Mouse (Mus musculus) MEL (cell line): ENCODE measurements at regions not wholly inside any gene's neighbourhood (a gene's known extent, or its start where the extent isn't known, plus 50 kb on each side); places are given as distances from the start of the nearest gene placed in this dataset.

ENCODE experiments used
- DNase-seq: peaks from one replicate; pipeline ENCODE4 v3.0.0; 2011; ENCODE audit warnings: low read depth, low spot score
- H3K27ac ChIP-seq: 2 replicates; pipeline ENCODE4 v1.5.1; 2012; ENCODE audit warnings: low read depth, mild to moderate bottlenecking, control low read depth, low read length, moderate library complexity; ENCODE audit not compliant: control insufficient read depth
- H3K27me3 ChIP-seq, 2 experiments: fragments of 150-350 bp in 1 of 2; sonication (generic) in 1 of 2; 2 replicates each; pipeline ENCODE4 v1.6.1; 2012; ENCODE audit warnings: low read length in 2 of 2, mild to moderate bottlenecking in 2 of 2, improper control_type of control experiment in 1 of 2, moderate library complexity in 1 of 2; ENCODE audit not compliant: insufficient read depth in 2 of 2, control insufficient read depth in 1 of 2
- H3K36me3 ChIP-seq, 2 experiments: 2 replicates each; pipeline ENCODE4 v1.6.1; 2012 to 2014; ENCODE audit warnings: low read length in 2 of 2, improper control_type of control experiment in 1 of 2, inconsistent platforms in 1 of 2, mild to moderate bottlenecking in 1 of 2; ENCODE audit not compliant: insufficient read depth in 2 of 2, control insufficient read depth in 1 of 2
- H3K4me1 ChIP-seq, 2 experiments: fragments of 150-350 bp in 1 of 2; sonication (generic) in 1 of 2; 2 replicates each; pipeline ENCODE4 v1.6.1; 2012; ENCODE audit warnings: low read length in 2 of 2, improper control_type of control experiment in 1 of 2, mild to moderate bottlenecking in 1 of 2; ENCODE audit not compliant: insufficient read depth in 2 of 2, control insufficient read depth in 1 of 2
- H3K4me3 ChIP-seq, 2 experiments: fragments of 150-350 bp in 1 of 2; sonication (generic) in 1 of 2; 2 replicates each; pipeline ENCODE4 v1.5.1; 2012; ENCODE audit warnings: low read depth in 2 of 2, low read length in 2 of 2, mild to moderate bottlenecking in 2 of 2, moderate library complexity in 2 of 2, control low read depth in 1 of 2, improper control_type of control experiment in 1 of 2; ENCODE audit not compliant: control insufficient read depth in 1 of 2, insufficient read depth in 1 of 2
- H3K79me2 ChIP-seq: 2 replicates; pipeline ENCODE4 v1.6.1; 2012; ENCODE audit warnings: mild to moderate bottlenecking, low read length, moderate library complexity; ENCODE audit not compliant: control insufficient read depth, poor library complexity, insufficient read depth
- H3K9ac ChIP-seq: 2 replicates; pipeline ENCODE4 v1.6.1; 2012; ENCODE audit warnings: low read depth, mild to moderate bottlenecking, control low read depth, low read length, moderate library complexity; ENCODE audit not compliant: control insufficient read depth, poor library complexity, severe bottlenecking
- H3K9me3 ChIP-seq: fragments of 150-350 bp; sonication (generic); replicated peaks from 2 replicates; pipeline ENCODE4 v1.6.1; 2012; ENCODE audit warnings: mild to moderate bottlenecking, low read length, improper control_type of control experiment, moderate library complexity; ENCODE audit not compliant: insufficient read depth
- BHLHE40 ChIP-seq: IDR thresholded peaks from 2 replicates; pipeline ENCODE4 v1.6.1; 2012; ENCODE audit warnings: low read depth, mild to moderate bottlenecking, inconsistent platforms, low read length, improper control_type of control experiment, borderline replicate concordance
- CHD1 ChIP-seq: IDR thresholded peaks from 2 replicates; pipeline ENCODE4 v1.6.1; 2012; ENCODE audit warnings: low read depth, mild to moderate bottlenecking, inconsistent platforms, low read length, improper control_type of control experiment
- CTCF ChIP-seq, 3 experiments: IDR thresholded peaks in 2 of 3; conservative IDR thresholded peaks in 1 of 3; 2 replicates each; pipeline ENCODE4 v1.5.1; 2011 to 2012; ENCODE audit warnings: low read length in 3 of 3, low read depth in 2 of 3, mild to moderate bottlenecking in 2 of 3, improper control_type of control experiment in 1 of 3, inconsistent platforms in 1 of 3, mixed read lengths in 1 of 3, moderate library complexity in 1 of 3; ENCODE audit not compliant: control insufficient read depth in 1 of 3, insufficient read depth in 1 of 3, poor library complexity in 1 of 3, severe bottlenecking in 1 of 3
- E2F4 ChIP-seq: IDR thresholded peaks from 2 replicates; pipeline ENCODE4 v1.6.1; 2011; ENCODE audit warnings: low read depth, low read length, improper control_type of control experiment, borderline replicate concordance
- ETS1 ChIP-seq: IDR thresholded peaks from 2 replicates; pipeline ENCODE4 v1.6.1; 2012; ENCODE audit warnings: low read depth, mild to moderate bottlenecking, inconsistent platforms, low read length, improper control_type of control experiment, moderate library complexity
- GABPA ChIP-seq: IDR thresholded peaks from 2 replicates; pipeline ENCODE4 v1.6.1; 2012; ENCODE audit warnings: low read depth, mild to moderate bottlenecking, inconsistent platforms, low read length, improper control_type of control experiment, moderate library complexity
- GATA1 ChIP-seq: IDR thresholded peaks from 2 replicates; pipeline ENCODE4 v1.6.1; 2011; ENCODE audit warnings: low read depth, low read length, improper control_type of control experiment
- HCFC1 ChIP-seq: IDR thresholded peaks from 2 replicates; pipeline ENCODE4 v1.6.1; 2012; ENCODE audit warnings: low read depth, mild to moderate bottlenecking, inconsistent platforms, low read length, improper control_type of control experiment, moderate library complexity
- JUND ChIP-seq: IDR thresholded peaks from 2 replicates; pipeline ENCODE4 v1.6.1; 2011; ENCODE audit warnings: low read depth, mild to moderate bottlenecking, improper control_type of control experiment, low read length
- MAX ChIP-seq: IDR thresholded peaks from 2 replicates; pipeline ENCODE4 v1.6.1; 2011; ENCODE audit warnings: low read length, improper control_type of control experiment
- MAZ ChIP-seq: IDR thresholded peaks from 2 replicates; pipeline ENCODE4 v1.6.1; 2012; ENCODE audit warnings: low read depth, mild to moderate bottlenecking, inconsistent platforms, low read length, improper control_type of control experiment
- MXI1 ChIP-seq: IDR thresholded peaks from 2 replicates; pipeline ENCODE4 v1.6.1; 2011; ENCODE audit warnings: mild to moderate bottlenecking, low read depth, low read length, improper control_type of control experiment
- MYB ChIP-seq: IDR thresholded peaks from 2 replicates; pipeline ENCODE4 v1.6.1; 2011; ENCODE audit warnings: mild to moderate bottlenecking, low read depth, low read length, improper control_type of control experiment
- NRF1 ChIP-seq: IDR thresholded peaks from 2 replicates; pipeline ENCODE4 v1.6.1; 2014; ENCODE audit warnings: low read depth, mild to moderate bottlenecking, inconsistent platforms, low read length, improper control_type of control experiment, moderate library complexity; ENCODE audit not compliant: poor library complexity, insufficient read depth, severe bottlenecking
- POLR2A ChIP-seq, 2 experiments: IDR thresholded peaks; 2 replicates each; pipeline ENCODE4 v1.6.1; 2011 to 2012; ENCODE audit warnings: low read length in 2 of 2, mild to moderate bottlenecking in 2 of 2, control low read depth in 1 of 2, improper control_type of control experiment in 1 of 2, low read depth in 1 of 2, moderate library complexity in 1 of 2; ENCODE audit not compliant: control insufficient read depth in 1 of 2, insufficient read depth in 1 of 2, poor library complexity in 1 of 2
- POLR2AphosphoS5 ChIP-seq: IDR thresholded peaks from 2 replicates; pipeline ENCODE4 v1.6.1; 2012; ENCODE audit warnings: low read depth, borderline replicate concordance, mild to moderate bottlenecking, inconsistent platforms, low read length, moderate library complexity, mixed read lengths
- RCOR1 ChIP-seq: IDR thresholded peaks from 2 replicates; pipeline ENCODE4 v1.6.1; 2012; ENCODE audit warnings: low read depth, mild to moderate bottlenecking, inconsistent platforms, low read length, improper control_type of control experiment
- SIN3A ChIP-seq: IDR thresholded peaks from 2 replicates; pipeline ENCODE4 v1.6.1; 2012; ENCODE audit warnings: low read length, improper control_type of control experiment, inconsistent platforms
- TBP ChIP-seq: IDR thresholded peaks from 2 replicates; pipeline ENCODE4 v1.8.0; 2011; ENCODE audit warnings: low read depth, low read length, improper control_type of control experiment
- USF1 ChIP-seq: IDR thresholded peaks from 2 replicates; pipeline ENCODE4 v1.6.1; 2014; ENCODE audit warnings: low read depth, mild to moderate bottlenecking, inconsistent platforms, low read length, improper control_type of control experiment, moderate library complexity
- ZC3H11A ChIP-seq: IDR thresholded peaks from 2 replicates; pipeline ENCODE4 v1.6.1; 2012; ENCODE audit warnings: low read depth, mild to moderate bottlenecking, inconsistent platforms, low read length, improper control_type of control experiment
- ZNF384 ChIP-seq: IDR thresholded peaks from 2 replicates; pipeline ENCODE4 v1.6.1; 2012; ENCODE audit warnings: low read depth, mild to moderate bottlenecking, inconsistent platforms, low read length, improper control_type of control experiment

GRCm38 (mm10) chr3:99447361-99447760, 207.2 kb downstream of the Tbx15 start:
- H3K27me3 ChIP-seq: no peaks in the 10 kb centered on the region
- no peaks in the 10 kb centered on the region for H3K79me2 ChIP-seq
- no peak overlapping the region for H3K4me3 ChIP-seq
- no peak for DNase-seq
- H3K9me3 ChIP-seq: no peaks in the 10 kb centered on the region
- no peaks in the 10 kb centered on the region for H3K36me3 ChIP-seq
- H3K4me1 ChIP-seq: no peaks in the 10 kb centered on the region
- TF ChIP-seq MXI1 (no peak), CTCF (IDR thresholded peaks at IDR 0.05 in 2 of 3, conservative IDR thresholded peaks at IDR 0.05 in 1 of 3; ENCODE audit: control insufficient read depth in 1 of 3, insufficient read depth in 1 of 3, low read depth in 2 of 3, low read length in 3 of 3, poor library complexity in 1 of 3, severe bottlenecking in 1 of 3) (no peak), TBP (no peak), ZC3H11A (no peak), MAX (no peak), NRF1 (no peak), E2F4 (no peak), CHD1 (no peak), MYB (no peak), GABPA (no peak)
- no peak overlapping the region for H3K27ac ChIP-seq
- H3K9ac ChIP-seq: no peak overlapping the region

DNA sequence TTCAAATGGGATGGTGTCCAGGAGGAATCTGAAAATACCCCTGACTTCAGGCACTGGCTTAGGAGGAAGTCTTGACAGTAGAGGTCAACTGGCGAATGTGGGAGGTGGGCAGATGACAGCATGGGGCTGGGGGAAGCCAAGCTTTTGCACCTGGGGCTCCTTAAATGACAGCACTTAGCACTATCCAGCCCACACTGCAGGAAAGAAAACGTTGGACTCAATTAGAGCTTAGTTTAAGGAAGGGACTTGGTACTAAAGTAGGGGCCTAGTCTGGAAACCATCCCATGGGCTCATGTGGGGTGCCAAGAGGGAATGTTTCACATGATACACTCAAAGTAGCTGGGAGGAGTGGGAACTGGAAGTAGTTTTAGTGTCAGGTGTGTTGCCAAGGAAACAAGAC, 207.6 kb downstream of the Tbx15 start:
- no peaks in the 10 kb centered on the region for H3K36me3 ChIP-seq
- H3K9ac ChIP-seq: no peak overlapping the region
- H3K27ac ChIP-seq: no peak overlapping the region
- H3K27me3 ChIP-seq: no peaks in the 10 kb centered on the region
- H3K9me3 ChIP-seq: no peaks in the 10 kb centered on the region
- H3K4me1 ChIP-seq: no peaks in the 10 kb centered on the region
- no peak overlapping the region for H3K4me3 ChIP-seq
- no peak for TF ChIP-seq SIN3A
- no peak for TF ChIP-seq HCFC1
- no peak for TF ChIP-seq MAZ
- TF ChIP-seq MYB: no peak
- no peak for TF ChIP-seq MAX
- no peak for TF ChIP-seq ZC3H11A
- no peak for TF ChIP-seq JUND
- no peak for TF ChIP-seq POLR2A (IDR thresholded peaks at IDR 0.05; ENCODE audit: control insufficient read depth in 1 of 2, insufficient read depth in 1 of 2, low read depth in 1 of 2, low read length in 2 of 2, poor library complexity in 1 of 2)
- TF ChIP-seq USF1: no peak
- no peak for TF ChIP-seq ETS1
- TF ChIP-seq E2F4: no peak
- no peak for TF ChIP-seq GATA1
- TF ChIP-seq POLR2AphosphoS5: no peak
- no peak for TF ChIP-seq CTCF (IDR thresholded peaks at IDR 0.05 in 2 of 3, conservative IDR thresholded peaks at IDR 0.05 in 1 of 3; ENCODE audit: control insufficient read depth in 1 of 3, insufficient read depth in 1 of 3, low read depth in 2 of 3, low read length in 3 of 3, poor library complexity in 1 of 3, severe bottlenecking in 1 of 3)
- TF ChIP-seq RCOR1: no peak
- TF ChIP-seq BHLHE40: no peak
- no peak for TF ChIP-seq ZNF384
- DNase-seq: no peak
- no peaks in the 10 kb centered on the region for H3K79me2 ChIP-seq
